Mouse (Mus musculus): ENCODE measurements around the gene Itpkc. TPM values are rescaled to one million over a fixed set of nuclear protein-coding genes. Genes with fewer than 3 reads are reported as not detected.

The Itpkc gene
- polyA plus RNA-seq, 1 experiment = 11.2 TPM

- no peak for TF ChIP-seq POLR2A (IDR thresholded peaks at IDR 0.05; ENCODE audit: borderline replicate concordance, extremely low read depth, low read depth, low read length)
- H3K4me1 ChIP-seq (ENCODE audit: control insufficient read depth, insufficient read depth, low read length) = peaks cover 6% of the 10 kb centered on the region; the same call in 1 of the 2 replicates
- 55% methylated on average over 1 of the region's 1 CpGs for WGBS
These were observed 46.0 kb downstream of the Itpkc start for GRCm38 (mm10) chr7:27182498-27182897.

GRCm38 (mm10) chr7:27180837-27181695, 47.4 kb downstream of the Itpkc start, which contains the start of the genes Gm21983 and Mia:
Gene Gm21983 (minus strand): TSS chr7:27181086.
Gene Mia (minus strand): TSS chr7:27181157.
- WGBS = 57% methylated on average over 14 of the region's 14 CpGs
- Histone ChIP-seq H3K4me1 (ENCODE audit: control insufficient read depth, insufficient read depth, low read length) (peaks cover 6% of the 10 kb centered on the region; the same call in 1 of the 2 replicates), H3K4me3 (replicated peaks; ENCODE audit: extremely low read depth, low read depth, low read length) (no peak within 1 kb of the TSS)
- DNase-seq = peak; percentile 25
- no peak for TF ChIP-seq CTCF (IDR thresholded peaks at IDR 0.05; ENCODE audit: insufficient read depth, low read length)
- TF ChIP-seq POLR2A (IDR thresholded peaks at IDR 0.05; ENCODE audit: borderline replicate concordance, extremely low read depth, low read depth, low read length) = no peak

More at GRCm38 (mm10) chr7:27182498-27182897, 46.0 kb downstream of the Itpkc start:
- H3K4me3 ChIP-seq (replicated peaks; ENCODE audit: extremely low read depth, low read depth, low read length) = no peak overlapping the region
- DNase-seq = no peak

GRCm38 (mm10) chr7:27180036-27180435, 48.4 kb downstream of the Itpkc start:
- WGBS = 32% methylated on average over 5 of the region's 5 CpGs
- TF ChIP-seq CTCF (IDR thresholded peaks at IDR 0.05; ENCODE audit: insufficient read depth, low read length) = no peak
- no peak for TF ChIP-seq POLR2A (IDR thresholded peaks at IDR 0.05; ENCODE audit: borderline replicate concordance, extremely low read depth, low read depth, low read length)
- DNase-seq = no peak
- Histone ChIP-seq H3K4me3 (replicated peaks; ENCODE audit: extremely low read depth, low read depth, low read length) (no peak overlapping the region), H3K4me1 (ENCODE audit: control insufficient read depth, insufficient read depth, low read length) (peaks cover 6% of the 10 kb centered on the region; the same call in 1 of the 2 replicates)

- Histone ChIP-seq H3K4me3 (replicated peaks; ENCODE audit: extremely low read depth, low read depth, low read length) (peak overlapping the region; percentile 43), H3K4me1 (ENCODE audit: control insufficient read depth, insufficient read depth, low read length) (peaks cover 6% of the 10 kb centered on the region; the same call in 1 of the 2 replicates)
- TF ChIP-seq CTCF (IDR thresholded peaks at IDR 0.05; ENCODE audit: insufficient read depth, low read length) (no peak), POLR2A (IDR thresholded peaks at IDR 0.05; ENCODE audit: borderline replicate concordance, extremely low read depth, low read depth, low read length) (no peak)
- WGBS = 40% methylated on average over 16 of the region's 16 CpGs
- no peak for DNase-seq
These were observed 49.1 kb downstream of the Itpkc start for GRCm38 (mm10) chr7:27179217-27179918.

- Histone ChIP-seq H3K4me3 (replicated peaks; ENCODE audit: extremely low read depth, low read depth, low read length) (peak within 1 kb of the TSS; percentile 76), H3K4me1 (ENCODE audit: control insufficient read depth, insufficient read depth, low read length) (peaks cover 6% of the 10 kb centered on the region; the same call in 1 of the 2 replicates)
- peak; percentile 99 for DNase-seq
- TF ChIP-seq CTCF (IDR thresholded peaks at IDR 0.05; ENCODE audit: insufficient read depth, low read length) (peak; percentile 60), POLR2A (IDR thresholded peaks at IDR 0.05; ENCODE audit: borderline replicate concordance, extremely low read depth, low read depth, low read length) (peak; percentile 61; the same call in 1 of the 2 replicates)
- under 1% methylated on average over 53 of the region's 53 CpGs for WGBS
These were observed 49.9 kb downstream of the Itpkc start, which contains the start of gene Rab4b for GRCm38 (mm10) chr7:27178324-27179216. Gene Rab4b (minus strand): TSS chr7:27178896.

GRCm38 (mm10) chr7:27177942-27178323, 50.5 kb downstream of the Itpkc start:
- no peak for DNase-seq
- H3K4me1 ChIP-seq (ENCODE audit: control insufficient read depth, insufficient read depth, low read length) = peaks cover 6% of the 10 kb centered on the region; the same call in 1 of the 2 replicates
- peak overlapping the region; percentile 76 for H3K4me3 ChIP-seq (replicated peaks; ENCODE audit: extremely low read depth, low read depth, low read length)
- TF ChIP-seq CTCF (IDR thresholded peaks at IDR 0.05; ENCODE audit: insufficient read depth, low read length) (no peak), POLR2A (IDR thresholded peaks at IDR 0.05; ENCODE audit: borderline replicate concordance, extremely low read depth, low read depth, low read length) (no peak)
- 15% methylated on average over 4 of the region's 4 CpGs for WGBS

GRCm38 (mm10) chr7:27174896-27175295, 53.6 kb downstream of the Itpkc start:
- no peak for TF ChIP-seq POLR2A (IDR thresholded peaks at IDR 0.05; ENCODE audit: borderline replicate concordance, extremely low read depth, low read depth, low read length)
- TF ChIP-seq CTCF (IDR thresholded peaks at IDR 0.05; ENCODE audit: insufficient read depth, low read length) = no peak
- no peak for DNase-seq
- Histone ChIP-seq H3K4me1 (ENCODE audit: control insufficient read depth, insufficient read depth, low read length) (0 out of 2 replicates have a peak, but pooled peaks cover 3% of the 10 kb centered on the region), H3K4me3 (replicated peaks; ENCODE audit: extremely low read depth, low read depth, low read length) (no peak overlapping the region)
- WGBS = 87% methylated on average over 7 of the region's 7 CpGs

GRCm38 (mm10) chr7:27174496-27174895, 54.0 kb downstream of the Itpkc start:
- whole genome bisulfite sequencing = 92% methylated on average over 15 of the region's 15 CpGs
- no peak for DNase-seq
- no peak for TF ChIP-seq POLR2A (IDR thresholded peaks at IDR 0.05; ENCODE audit: borderline replicate concordance, extremely low read depth, low read depth, low read length)
- no peak for TF ChIP-seq CTCF (IDR thresholded peaks at IDR 0.05; ENCODE audit: insufficient read depth, low read length)
- Histone ChIP-seq H3K4me3 (replicated peaks; ENCODE audit: extremely low read depth, low read depth, low read length) (no peak overlapping the region), H3K4me1 (ENCODE audit: control insufficient read depth, insufficient read depth, low read length) (0 out of 2 replicates have a peak, but pooled peaks cover 3% of the 10 kb centered on the region)

Data from lung, adult 2 months (tissue).